Mouse (Mus musculus) subcutaneous adipose tissue, adult 2 months (tissue): ENCODE data around the gene Grin3a. TPM values are rescaled to one million over a fixed set of nuclear protein-coding genes. Genes with fewer than 3 reads are reported as not detected.

Experiments
- polyA plus RNA-seq: library from polyadenylated mRNA; depleted of rRNA; stranded (reverse); fragments of >200 nt; gene quantifications from 2 replicates; pipeline ENCODE4 v1.2.3, GENCODE M21; 2012; ENCODE audit warnings: low replicate concordance; rRNA removed

The Grin3a gene
- polyA plus RNA-seq, result 0.10 and 0.36 TPM in 2 replicates

DNA sequence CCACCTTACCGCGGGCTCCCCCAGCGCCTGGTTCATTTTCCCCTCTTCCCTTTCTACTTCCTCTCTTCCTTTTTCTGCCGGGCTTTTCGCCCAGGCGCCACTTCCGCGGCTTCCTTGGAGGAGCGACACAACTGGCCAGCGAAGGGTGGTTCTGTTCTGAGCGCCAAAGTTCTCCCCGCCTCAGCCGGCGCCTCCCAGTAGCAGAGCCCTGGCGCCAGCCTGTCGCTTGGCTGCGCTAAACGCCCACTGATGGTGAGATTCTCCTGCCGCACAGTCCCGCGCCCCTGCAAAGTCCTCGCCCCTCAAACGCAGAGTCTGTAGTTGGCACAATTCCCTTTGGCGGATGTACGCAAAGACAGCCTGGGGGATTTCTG lies at the start of gene Grin3a:
TSS of gene Grin3a (minus strand) at position 133 of the 374 bp plus-strand sequence.

DNA sequence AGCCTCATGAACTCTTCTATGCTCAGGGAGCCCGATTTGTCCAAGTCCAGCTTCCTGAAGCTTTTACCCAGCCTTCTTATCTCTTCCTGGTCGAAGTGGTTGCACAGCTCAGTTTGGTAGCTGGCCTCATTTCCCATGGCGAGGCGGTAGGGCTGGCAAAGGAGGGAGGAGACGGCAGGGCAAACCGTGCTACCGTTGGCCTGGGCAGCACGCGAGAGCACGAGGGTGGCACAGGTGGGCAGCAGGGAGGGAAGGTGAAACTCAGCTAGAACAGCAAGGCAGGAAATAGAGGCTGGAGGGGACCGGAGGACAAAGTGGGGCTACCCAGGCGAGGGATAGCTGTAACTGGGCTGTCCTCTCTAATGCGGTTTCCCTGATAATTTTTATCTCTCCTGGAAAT lies 163.7 kb downstream of the Grin3a start, which contains the start of gene Ppp3r2:
TSS of gene Ppp3r2 (minus strand) at position 213 of the 400 bp plus-strand sequence.

DNA sequence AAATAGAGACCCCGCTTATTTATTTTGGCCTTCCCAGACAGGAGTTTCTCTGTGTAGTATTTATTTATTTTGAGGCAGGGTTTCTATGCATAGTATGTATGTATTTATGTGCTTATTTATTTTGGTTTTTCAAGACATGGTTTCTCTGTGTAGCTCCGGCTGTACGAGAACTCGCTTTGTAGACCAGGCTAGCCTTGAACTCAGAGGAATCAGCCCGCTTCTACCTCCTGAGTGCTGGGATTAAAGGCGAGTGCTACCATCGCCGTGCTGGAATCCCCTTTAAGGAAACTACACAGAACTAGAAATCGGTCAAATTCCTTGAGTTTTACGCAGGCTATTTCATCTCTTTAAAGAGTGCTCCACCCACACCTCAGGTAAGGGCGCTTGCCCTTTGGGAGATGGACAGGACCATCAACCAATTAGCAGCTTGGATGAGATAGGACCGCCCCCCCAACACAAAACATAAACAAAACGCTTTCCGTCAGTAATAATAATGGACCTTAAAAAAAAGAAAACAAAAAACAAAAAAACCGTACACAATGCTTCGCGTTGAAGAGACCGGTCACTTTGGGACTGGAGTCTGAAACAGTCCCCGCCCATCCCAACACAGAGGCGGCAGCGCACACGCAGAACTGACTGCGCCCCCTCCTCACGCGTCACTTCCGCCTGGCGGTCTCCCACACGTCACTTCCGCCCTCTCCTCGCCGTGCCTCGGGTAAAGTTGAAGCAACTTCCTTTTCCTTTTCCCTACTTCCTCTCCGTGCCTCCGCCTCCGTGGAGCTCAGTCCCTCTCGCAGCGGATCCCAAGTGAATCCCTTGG lies 214.0 kb downstream of the Grin3a start, which contains the start of gene Rnf20:
TSS of gene Rnf20 (plus strand) at position 688 of the 820 bp plus-strand sequence.

Other genes with a start within 250 kb of the Grin3a start
- gene Tmem246, start 247.9 kb downstream of the Grin3a start, polyA plus RNA-seq, result 9.5 and 21.0 TPM in 2 replicates
- 13.6 and 27.1 TPM in 2 replicates for gene Rnf20, start 213.7 kb downstream of the Grin3a start, polyA plus RNA-seq
- not detected in 2 replicates for gene Ppp3r2, start 163.7 kb downstream of the Grin3a start, polyA plus RNA-seq